Mouse (Mus musculus): ENCODE measurements around the gene Pex3.

- no peak for TF ChIP-seq CHD2 (IDR thresholded peaks at IDR 0.05; ENCODE audit: low read depth, low read length)
- no peak for TF ChIP-seq HCFC1 (IDR thresholded peaks at IDR 0.05; ENCODE audit: borderline replicate concordance, insufficient read depth, low read length)
- no peak for TF ChIP-seq ZNF384 (IDR thresholded peaks at IDR 0.05; ENCODE audit: low read depth, low read length)
- no peak for TF ChIP-seq MAFK (IDR thresholded peaks at IDR 0.05; ENCODE audit: insufficient read depth, low read depth, low read length)
- TF ChIP-seq ZC3H11A (IDR thresholded peaks at IDR 0.05; ENCODE audit: borderline replicate concordance, low read depth, low read length), result no peak
These were observed 24.2 kb upstream of the Pex3 start for GRCm38 (mm10) chr10:13577123-13577522.
